Mouse (Mus musculus) thymus, postnatal 0 days (tissue): ENCODE measurements at regions not wholly inside any gene's neighbourhood (a gene's known extent, or its start where the extent isn't known, plus 50 kb on each side); places are given as distances from the start of the nearest gene placed in this dataset.
A peak's percentile ranks its signal among the peaks of the same experiment; 100 is the strongest.

Experiments
- DNase-seq: peaks from one replicate; pipeline ENCODE4 v3.0.0-alpha.2; 2015; ENCODE audit warnings: low spot score

- DNase-seq: no peak
Measured at GRCm38 (mm10) chr6:143536525-143537293, 369.7 kb downstream of the Etnk1 start.

DNA sequence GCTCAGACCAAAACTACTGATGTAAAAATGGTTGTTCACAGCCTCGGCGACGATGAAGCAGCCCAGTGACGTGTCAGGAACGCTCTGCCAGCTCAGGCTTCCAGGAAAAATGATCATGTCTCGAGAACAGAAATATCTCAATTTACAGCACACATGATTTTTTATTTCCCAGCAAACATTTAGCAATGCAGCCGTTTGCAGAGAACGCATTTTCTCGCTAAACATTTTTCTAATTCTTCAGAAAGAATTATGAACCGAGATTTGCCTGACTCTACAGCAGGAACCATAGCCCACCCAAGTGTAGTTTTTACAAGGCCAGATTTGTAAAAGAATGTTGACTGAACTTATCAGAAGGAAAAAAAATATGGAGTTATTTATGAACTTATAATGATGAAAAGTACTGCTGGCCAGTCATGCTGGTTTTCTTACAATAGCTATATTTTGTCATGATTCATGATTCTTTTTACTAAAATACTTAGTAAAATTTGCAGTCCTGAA, 380.4 kb downstream of the Etnk1 start:
- DNase-seq: no peak

- DNase-seq: no peak
Measured at GRCm38 (mm10) chr6:143554946-143555345, 387.9 kb downstream of the Etnk1 start.

DNA sequence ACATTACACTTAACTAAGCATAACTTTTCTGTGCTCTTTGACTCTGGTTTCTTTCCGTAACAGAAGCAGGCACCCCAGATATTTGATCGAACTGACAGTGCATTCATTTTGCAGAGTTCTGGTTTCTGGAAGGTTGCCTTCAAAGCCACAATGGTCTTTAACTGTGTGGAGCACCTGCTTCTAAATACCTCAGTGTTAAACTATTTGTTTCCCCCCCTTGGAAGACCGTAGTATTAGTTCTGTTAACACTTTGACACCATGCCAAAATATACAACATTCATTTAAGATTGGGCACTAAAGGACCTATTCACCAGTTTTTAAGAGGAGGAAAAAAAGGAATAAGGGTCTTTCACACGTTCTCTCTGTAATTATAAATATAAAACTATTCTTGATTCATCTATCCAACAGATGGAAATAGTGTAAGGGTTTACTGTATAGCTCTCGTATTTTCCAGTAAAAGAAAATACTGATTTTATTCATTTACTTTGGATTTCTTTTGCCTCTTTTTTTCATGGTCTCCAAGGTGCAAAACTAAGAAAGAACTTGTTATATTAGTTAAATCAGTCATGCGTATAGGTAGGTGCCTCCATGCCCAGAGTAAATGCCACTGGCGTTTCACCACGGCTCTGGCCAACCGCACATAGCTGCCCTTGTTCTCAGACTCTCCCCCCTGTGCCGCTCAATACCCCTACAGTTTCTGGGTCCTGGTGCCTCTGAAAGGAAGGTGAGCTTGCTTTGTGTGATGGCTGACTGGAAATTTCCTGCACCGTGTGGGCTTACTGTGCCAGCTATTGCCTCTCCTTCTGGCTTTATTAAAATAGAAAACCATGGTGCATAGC, 391.2 kb downstream of the Etnk1 start:
- DNase-seq: no peak

DNA sequence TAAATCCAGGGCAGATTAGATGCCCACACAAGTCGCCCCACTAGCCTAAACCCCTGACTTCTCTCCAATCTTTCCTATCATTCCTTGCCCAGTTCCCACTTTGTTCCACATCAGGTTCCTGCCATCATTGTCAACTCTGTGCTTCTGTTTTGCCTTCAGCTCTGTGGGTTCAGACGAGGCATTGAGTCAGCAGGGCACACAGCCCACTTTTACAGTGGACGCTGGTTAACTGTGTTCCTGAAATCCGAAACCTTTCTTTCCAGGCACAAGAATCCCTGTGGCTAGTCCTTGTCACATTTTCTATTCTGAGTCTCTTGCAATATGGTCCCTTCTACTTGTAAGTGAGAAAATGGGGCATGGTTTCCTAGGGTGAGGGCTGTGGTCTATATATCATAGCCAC, 392.3 kb downstream of the Etnk1 start:
- DNase-seq: no peak

- no peak for DNase-seq
Measured at GRCm38 (mm10) chr6:143561316-143562088, 394.5 kb downstream of the Etnk1 start.

GRCm38 (mm10) chr6:143571356-143572115, 404.5 kb downstream of the Etnk1 start:
- DNase-seq: no peak

- DNase-seq: no peak
Measured at GRCm38 (mm10) chr6:143579223-143579622, 412.2 kb downstream of the Etnk1 start.

DNA sequence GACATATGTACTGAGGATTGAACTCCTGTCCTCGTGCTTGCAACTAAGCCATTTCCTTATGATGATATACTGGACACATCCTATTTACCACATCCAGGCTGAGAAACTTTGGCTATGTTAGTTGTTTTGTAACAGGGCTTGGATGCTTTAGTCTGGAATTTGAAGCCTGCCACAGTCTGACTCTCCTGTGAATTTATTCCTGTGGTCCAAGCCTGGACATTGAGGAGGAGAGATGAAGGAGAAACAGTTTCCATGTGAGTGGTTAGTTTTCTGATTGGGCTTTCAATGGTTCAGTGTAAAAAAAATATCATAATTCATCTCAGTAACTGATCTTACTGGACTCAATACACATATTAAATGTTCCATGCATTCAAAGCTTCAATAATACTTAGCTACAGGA, 422.6 kb downstream of the Etnk1 start:
- no peak for DNase-seq

GRCm38 (mm10) chr6:143590231-143590630, 423.2 kb downstream of the Etnk1 start:
- DNase-seq: no peak

DNA sequence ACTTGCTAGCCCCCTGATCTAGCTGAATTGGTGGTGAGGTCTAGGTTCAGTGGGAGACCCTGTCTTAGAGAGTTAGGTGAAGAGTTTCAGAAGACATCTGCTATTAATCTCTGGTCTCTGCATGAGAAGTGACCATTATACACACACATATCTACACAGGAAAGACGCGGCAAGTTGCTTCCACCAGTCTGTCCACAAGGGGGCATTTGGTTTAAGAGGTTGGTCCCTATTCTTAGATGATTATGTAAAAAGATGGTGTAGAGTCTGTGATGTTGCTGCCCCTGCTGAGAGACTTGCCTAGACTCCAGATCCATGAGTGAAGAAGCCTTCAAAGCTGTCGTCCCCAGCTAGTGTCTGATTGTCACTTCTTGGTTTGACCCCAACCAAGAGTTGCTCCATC, 425.5 kb downstream of the Etnk1 start:
- DNase-seq: peak; percentile 8

- DNase-seq: no peak
Measured at GRCm38 (mm10) chr6:143595486-143595885, 428.5 kb downstream of the Etnk1 start.

- DNase-seq: no peak
Measured at GRCm38 (mm10) chr6:143597414-143597813, 430.4 kb downstream of the Etnk1 start.

GRCm38 (mm10) chr6:143598916-143599315, 431.9 kb downstream of the Etnk1 start:
- DNase-seq: no peak

DNA sequence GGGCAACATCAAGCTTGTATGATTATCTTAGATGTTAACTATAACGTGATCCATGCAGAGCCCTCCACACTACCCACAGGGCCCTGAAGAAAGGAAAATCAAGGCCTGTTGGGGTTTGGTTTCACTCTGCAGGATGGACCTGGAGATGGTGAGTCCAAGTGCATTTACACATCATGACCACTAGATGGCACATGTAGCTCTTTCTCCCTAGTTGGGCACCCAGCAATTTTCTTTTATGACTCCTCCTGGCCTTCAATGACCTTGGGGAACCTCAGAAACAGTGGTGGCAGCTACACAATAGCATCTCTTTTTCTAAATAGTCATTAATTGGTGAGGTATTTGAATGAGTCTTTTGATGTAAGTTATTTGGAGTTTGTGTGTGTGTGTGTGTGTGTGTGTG, 442.1 kb downstream of the Etnk1 start:
- DNase-seq: peak; percentile 46

DNA sequence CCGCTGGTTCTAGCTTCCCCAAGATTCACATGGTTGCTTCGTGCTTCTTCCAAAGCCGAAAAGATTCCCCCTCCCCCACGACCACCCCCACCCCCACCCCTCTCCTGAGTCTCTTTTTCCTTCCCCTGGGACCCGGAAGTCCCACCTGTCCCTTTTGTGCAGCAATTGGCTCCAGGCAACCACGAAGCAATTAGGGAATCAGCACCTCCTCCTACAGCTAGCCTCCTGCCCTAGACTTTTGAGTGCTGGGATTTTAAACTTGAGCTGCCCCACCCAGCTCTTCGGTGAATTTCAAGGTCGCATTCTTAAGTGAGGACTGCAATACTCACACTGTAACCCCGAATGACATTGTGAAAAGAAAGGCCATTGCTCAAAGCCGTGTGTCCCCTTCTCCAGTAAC, 445.9 kb downstream of the Etnk1 start:
- DNase-seq: no peak

DNA sequence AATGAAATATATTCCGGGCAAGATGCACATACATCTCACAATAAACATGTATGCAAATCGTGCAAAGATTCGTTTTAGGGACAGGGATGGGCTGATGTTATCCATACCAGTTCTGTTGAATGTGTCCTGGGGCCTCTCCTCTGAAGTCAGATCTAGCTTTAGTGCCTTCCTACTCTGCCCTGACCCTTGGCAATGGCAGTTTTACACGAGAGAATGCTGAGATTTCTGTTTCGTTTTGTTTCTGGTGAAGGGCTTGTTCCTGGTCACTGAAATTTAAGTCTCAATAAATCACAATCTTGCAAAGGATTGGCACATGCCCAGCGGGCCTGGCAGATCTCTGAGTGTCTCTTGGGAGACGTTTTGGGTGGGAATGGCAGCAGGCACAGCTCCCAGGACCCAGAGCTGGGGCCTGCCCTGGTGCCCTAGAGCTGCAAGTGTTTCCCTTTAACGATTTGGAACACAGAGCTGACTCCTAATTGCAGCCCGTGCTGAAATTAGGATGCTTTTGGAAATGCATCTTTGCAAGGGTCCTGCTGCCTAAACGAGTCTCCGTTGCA, 447.5 kb downstream of the Etnk1 start:
- no peak for DNase-seq

GRCm38 (mm10) chr6:143615361-143615760, 448.3 kb downstream of the Etnk1 start:
- DNase-seq: no peak

DNA sequence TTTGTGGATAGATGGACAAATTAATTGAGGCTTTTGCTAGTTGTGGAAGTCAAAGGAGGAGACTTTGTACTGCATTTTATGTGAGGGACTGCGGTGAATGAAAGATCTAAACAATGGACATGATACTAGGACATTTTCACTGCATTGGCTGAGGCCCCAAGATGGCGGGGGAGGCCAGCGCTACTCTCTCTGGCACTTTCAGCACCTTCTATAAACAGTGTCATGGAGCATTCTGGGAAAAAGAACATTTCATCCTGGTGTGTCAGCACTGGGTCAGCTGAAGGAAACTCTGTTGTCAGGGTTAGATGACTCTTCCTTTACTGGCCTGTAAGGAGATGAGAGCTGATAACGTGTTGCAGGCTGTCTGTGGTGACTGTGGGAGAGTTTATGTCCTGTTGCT, 449.4 kb downstream of the Etnk1 start:
- no peak for DNase-seq

GRCm38 (mm10) chr6:143618558-143618957, 451.5 kb downstream of the Etnk1 start:
- DNase-seq: peak; percentile 5

GRCm38 (mm10) chr6:143620583-143620982, 453.6 kb downstream of the Etnk1 start:
- DNase-seq: peak; percentile 21
